Mouse (Mus musculus) E14TG2a.4 (cell line): ENCODE results near the gene Col27a1.

Experiments used
- H3K27me3 ChIP-seq: 2 replicates; pipeline ENCODE4 v1.6.1; 2014; ENCODE audit warnings: low read length, control low read depth; ENCODE audit not compliant: insufficient read depth
- H3K36me3 ChIP-seq: 2 replicates; pipeline ENCODE4 v1.6.1; 2014; ENCODE audit warnings: low read length, control low read depth; ENCODE audit not compliant: insufficient read depth
- H3K4me1 ChIP-seq: replicated peaks from 2 replicates; pipeline ENCODE4 v1.6.1; 2014; ENCODE audit warnings: low read depth, low read length, control low read depth
- H3K4me3 ChIP-seq: replicated peaks from 2 replicates; pipeline ENCODE4 v1.5.1; 2014; ENCODE audit warnings: mild to moderate bottlenecking, low read length
- H3K9me3 ChIP-seq: 2 replicates; pipeline ENCODE4 v1.6.1; 2014; ENCODE audit warnings: low read length, control low read depth
- CTCF ChIP-seq: conservative IDR thresholded peaks from 2 replicates; pipeline ENCODE4 v1.5.1; 2014; ENCODE audit warnings: low read length
- NANOG ChIP-seq: IDR thresholded peaks from 2 replicates; pipeline ENCODE4 v1.6.1; 2014; ENCODE audit warnings: borderline replicate concordance, low read length, mixed read lengths
- POU5F1 ChIP-seq: IDR thresholded peaks from 2 replicates; pipeline ENCODE4 v1.6.1; 2014; ENCODE audit warnings: low read length, borderline replicate concordance

The Col27a1 gene

GRCm38 (mm10) chr4:63359861-63360260 lies 146.1 kb downstream of the Col27a1 start:
- no peak for TF ChIP-seq NANOG
- TF ChIP-seq POU5F1 = no peak
- no peak for TF ChIP-seq CTCF
- H3K27me3 ChIP-seq = no peaks in the 10 kb centered on the region; the same call in 1 of the 2 replicates
- no peak overlapping the region for H3K4me3 ChIP-seq
- no peaks in the 10 kb centered on the region for H3K9me3 ChIP-seq
- H3K4me1 ChIP-seq = no peaks in the 10 kb centered on the region
- H3K36me3 ChIP-seq = no peaks in the 10 kb centered on the region

GRCm38 (mm10) chr4:63362150-63362549 lies 148.3 kb downstream of the Col27a1 start, which contains the start of gene Orm2:
TSS of gene Orm2 (plus strand) at chr4:63362449.
- Histone ChIP-seq H3K4me1 (no peaks in the 10 kb centered on the region), H3K27me3 (no peaks in the 10 kb centered on the region; the same call in 1 of the 2 replicates), H3K9me3 (no peaks in the 10 kb centered on the region), H3K36me3 (no peaks in the 10 kb centered on the region), H3K4me3 (no peak within 1 kb of the TSS)
- no peak for TF ChIP-seq CTCF
- TF ChIP-seq POU5F1 = no peak
- no peak for TF ChIP-seq NANOG

- Histone ChIP-seq H3K27me3 (no peaks in the 10 kb centered on the region), H3K4me3 (no peak overlapping the region), H3K36me3 (peaks cover 46% of the 10 kb centered on the region), H3K9me3 (no peaks in the 10 kb centered on the region), H3K4me1 (peaks cover 9% of the 10 kb centered on the region; the same call in 1 of the 2 replicates)
- TF ChIP-seq CTCF (peak; percentile 96), NANOG (no peak)
Measured at GRCm38 (mm10) chr4:63368577-63368976, 154.8 kb downstream of the Col27a1 start.

GRCm38 (mm10) chr4:63370897-63371296 lies 157.1 kb downstream of the Col27a1 start:
- Histone ChIP-seq H3K4me3 (no peak overlapping the region), H3K4me1 (peaks cover 20% of the 10 kb centered on the region), H3K27me3 (no peaks in the 10 kb centered on the region), H3K36me3 (peaks cover 62% of the 10 kb centered on the region), H3K9me3 (no peaks in the 10 kb centered on the region)
- TF ChIP-seq POU5F1 (no peak), NANOG (no peak), CTCF (no peak)

GRCm38 (mm10) chr4:63371890-63372289 lies 158.1 kb downstream of the Col27a1 start:
- Histone ChIP-seq H3K9me3 (no peaks in the 10 kb centered on the region), H3K4me3 (no peak overlapping the region), H3K27me3 (no peaks in the 10 kb centered on the region), H3K36me3 (peaks cover 72% of the 10 kb centered on the region), H3K4me1 (peaks cover 20% of the 10 kb centered on the region)
- TF ChIP-seq POU5F1 (no peak), NANOG (no peak), CTCF (peak; percentile 25; the same call in 1 of the 2 replicates)

- H3K36me3 ChIP-seq = peaks cover 79% of the 10 kb centered on the region
- TF ChIP-seq NANOG (no peak), CTCF (no peak), POU5F1 (no peak)
- no peaks in the 10 kb centered on the region for H3K9me3 ChIP-seq
- peaks cover 11% of the 10 kb centered on the region; the same call in 1 of the 2 replicates for H3K4me1 ChIP-seq
- H3K4me3 ChIP-seq = no peak overlapping the region
- H3K27me3 ChIP-seq = no peaks in the 10 kb centered on the region
Measured at GRCm38 (mm10) chr4:63373404-63373803, 159.6 kb downstream of the Col27a1 start.

GRCm38 (mm10) chr4:63374331-63374730 lies 160.5 kb downstream of the Col27a1 start:
- peaks cover 11% of the 10 kb centered on the region; the same call in 1 of the 2 replicates for H3K4me1 ChIP-seq
- no peaks in the 10 kb centered on the region for H3K27me3 ChIP-seq
- no peak overlapping the region for H3K4me3 ChIP-seq
- no peak for TF ChIP-seq CTCF
- TF ChIP-seq NANOG = no peak
- no peak for TF ChIP-seq POU5F1
- no peaks in the 10 kb centered on the region for H3K9me3 ChIP-seq
- peaks cover 82% of the 10 kb centered on the region for H3K36me3 ChIP-seq

GRCm38 (mm10) chr4:63375367-63375766 lies 161.6 kb downstream of the Col27a1 start:
- Histone ChIP-seq H3K4me1 (peaks cover 11% of the 10 kb centered on the region; the same call in 1 of the 2 replicates), H3K27me3 (no peaks in the 10 kb centered on the region), H3K36me3 (peaks cover 84% of the 10 kb centered on the region), H3K4me3 (no peak overlapping the region), H3K9me3 (no peaks in the 10 kb centered on the region)
- TF ChIP-seq NANOG (no peak), CTCF (no peak), POU5F1 (no peak)

- Histone ChIP-seq H3K36me3 (peaks cover 91% of the 10 kb centered on the region), H3K4me1 (peaks cover 11% of the 10 kb centered on the region; the same call in 1 of the 2 replicates), H3K9me3 (no peaks in the 10 kb centered on the region)
Measured at GRCm38 (mm10) chr4:63377483-63377882, 163.7 kb downstream of the Col27a1 start.

More at GRCm38 (mm10) chr4:63377483-63377882, 163.7 kb downstream of the Col27a1 start:
- TF ChIP-seq POU5F1 = no peak
- no peak for TF ChIP-seq CTCF
- Histone ChIP-seq H3K27me3 (no peaks in the 10 kb centered on the region), H3K4me3 (no peak overlapping the region)
